Mouse (Mus musculus) left cerebral cortex, adult 18-20 months (tissue): ENCODE data around the gene Bst1. TPM values are rescaled to one million over a fixed set of nuclear protein-coding genes. Genes with fewer than 3 reads are reported as not detected.

Experiments used
- DNase-seq, 2 experiments: peaks; one replicate each; pipeline ENCODE4 v3.0.0; 2021 to 2022; ENCODE audit warnings: low spot score in 2 of 2, mixed read lengths in 1 of 2
- long read RNA-seq, 2 experiments: library from polyadenylated mRNA; stranded (forward); transcript quantifications; one replicate each; pipeline ENCODE4 v2.0.0; 2021
- total RNA-seq, 2 experiments: library from RNA; stranded (reverse); gene quantifications; 2 replicates each; pipeline ENCODE4 v1.2.3; 2021

Bst1 gene
- total RNA-seq, result not detected
- long read RNA-seq, experiment 1, result 0 reads
- long read RNA-seq, experiment 2, result 0 reads

DNA sequence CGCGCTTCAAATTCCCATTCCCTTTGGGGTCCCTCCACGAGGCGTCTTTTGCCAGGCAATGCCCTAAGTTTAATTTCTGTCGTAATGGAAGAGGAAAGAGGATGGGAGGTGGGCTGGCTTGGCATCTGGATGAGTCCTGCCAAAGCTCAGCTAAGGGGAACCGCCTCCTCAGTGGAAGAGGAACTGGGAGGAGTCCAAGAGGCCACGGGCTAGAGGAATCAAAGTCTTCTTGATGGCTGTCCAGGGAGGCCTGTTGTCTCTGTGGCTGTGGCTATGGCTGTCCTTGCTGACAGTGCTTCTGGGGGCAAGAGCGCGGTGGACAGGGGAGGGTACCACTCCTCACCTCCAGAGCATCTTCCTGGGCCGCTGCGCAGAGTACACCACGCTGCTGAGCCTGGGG lies at the start of gene Bst1:
Bst1 (plus strand) TSS at position 191 of the 400 bp plus-strand sequence.
- no peak for DNase-seq

DNA sequence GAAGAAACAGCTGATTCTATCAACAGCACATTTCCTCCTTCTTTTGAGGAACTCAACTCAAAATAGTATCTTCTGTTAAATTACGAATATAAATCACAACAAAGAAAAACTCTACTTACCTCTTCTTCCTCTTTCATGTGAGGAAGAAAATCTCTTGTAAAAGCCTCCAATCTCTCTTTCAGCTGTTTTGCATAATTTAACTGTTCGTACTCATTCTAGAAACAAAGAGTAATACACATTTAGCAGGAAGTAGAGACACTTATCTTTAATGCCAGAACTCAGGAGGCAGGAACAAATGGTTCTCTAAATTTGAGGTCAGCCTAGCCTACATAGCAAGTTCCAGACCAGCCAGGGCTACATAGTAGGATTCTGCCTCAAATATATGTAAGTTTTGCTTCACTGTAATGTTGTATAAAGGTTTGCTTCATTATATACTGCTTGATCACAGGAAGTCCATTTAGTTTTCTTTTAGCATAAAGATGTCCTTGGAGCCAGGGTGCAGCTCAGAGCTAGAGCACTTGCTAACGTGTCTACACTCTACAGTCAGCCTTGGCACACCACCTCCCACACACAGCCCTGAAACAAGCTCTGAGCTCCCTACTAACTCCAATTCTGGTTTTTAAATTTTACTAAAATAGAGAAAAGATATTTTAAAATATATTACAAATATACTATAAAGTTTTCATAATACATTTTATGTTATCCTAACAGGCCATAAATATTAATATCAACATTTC lies 47.9 kb upstream of the Bst1 start:
- peak in 1 of 2 experiments; percentile 30 for DNase-seq

DNA sequence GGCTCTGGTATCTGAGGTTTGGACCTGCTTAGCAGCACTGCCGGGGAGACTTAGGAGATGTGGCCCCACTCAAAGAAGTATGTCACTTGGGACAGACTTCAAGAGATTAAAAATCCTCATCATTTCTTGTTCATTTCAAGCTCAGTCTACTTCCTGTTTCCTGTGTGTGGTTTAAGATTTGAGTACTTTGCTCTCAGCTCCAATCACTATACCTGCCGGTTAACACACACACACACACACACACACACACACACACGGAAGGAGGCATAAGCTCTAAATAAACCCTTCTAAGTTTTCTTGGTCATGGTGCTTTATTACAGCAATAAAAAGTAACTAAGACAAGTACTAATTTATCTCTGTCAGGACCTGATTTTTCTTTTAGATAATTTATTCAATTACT lies 47.1 kb upstream of the Bst1 start:
- no peak for DNase-seq

DNA sequence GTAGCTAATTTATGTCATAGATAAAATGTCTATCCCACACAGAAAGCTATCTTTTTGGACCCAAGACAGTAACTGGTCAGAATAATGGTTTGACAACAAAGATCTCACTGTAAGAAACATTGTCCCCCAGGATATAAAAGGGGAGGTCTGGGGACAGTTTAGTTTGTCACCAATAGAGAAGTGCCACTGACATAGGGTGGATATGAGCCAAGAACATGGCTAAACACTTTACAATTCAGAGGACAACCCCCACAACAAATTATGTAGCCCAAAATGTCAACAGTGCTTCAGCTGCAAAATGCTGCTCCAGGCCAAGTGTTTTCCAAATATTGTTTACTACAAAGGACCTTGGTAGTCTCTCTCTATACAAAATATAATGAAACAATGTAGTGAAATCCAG lies 42.3 kb upstream of the Bst1 start:
- no peak for DNase-seq

DNA sequence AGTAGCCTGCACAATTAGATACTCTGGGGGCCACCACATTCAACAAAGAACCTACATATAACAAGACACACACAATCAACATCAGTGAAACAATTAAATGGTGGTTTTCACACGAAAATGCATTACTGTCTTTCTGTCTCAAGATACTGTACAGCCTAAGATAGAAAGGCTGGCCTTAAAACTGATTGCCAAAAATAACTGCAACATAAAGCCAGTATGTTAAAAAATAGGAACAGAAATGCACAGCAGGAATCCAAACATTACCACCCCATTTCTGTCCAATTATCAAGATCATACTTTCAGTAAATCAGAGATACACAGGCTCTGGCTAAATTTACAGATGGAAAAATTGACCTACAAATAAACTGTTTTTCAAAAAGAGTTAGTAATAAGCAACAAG lies 41.7 kb upstream of the Bst1 start:
- DNase-seq, result no peak

DNA sequence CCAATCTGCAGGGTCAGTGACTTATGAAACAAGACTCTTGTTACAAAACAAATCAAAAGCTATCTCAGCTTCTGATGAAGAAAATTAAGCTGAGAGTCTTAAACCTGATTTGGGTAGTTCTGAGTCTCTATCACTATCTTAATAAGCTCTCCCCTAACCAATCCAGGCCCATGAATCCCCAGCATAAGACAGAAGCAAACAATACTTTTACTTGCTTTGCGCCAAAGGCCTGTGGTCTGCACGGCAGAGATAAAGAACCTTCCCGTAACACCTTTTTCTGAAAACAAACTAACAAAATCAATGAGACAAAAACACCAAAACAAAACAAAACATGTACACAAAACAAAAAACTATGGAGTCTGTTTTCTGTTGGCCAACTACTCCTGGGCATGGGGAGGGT lies 40.1 kb upstream of the Bst1 start:
- no peak for DNase-seq

DNA sequence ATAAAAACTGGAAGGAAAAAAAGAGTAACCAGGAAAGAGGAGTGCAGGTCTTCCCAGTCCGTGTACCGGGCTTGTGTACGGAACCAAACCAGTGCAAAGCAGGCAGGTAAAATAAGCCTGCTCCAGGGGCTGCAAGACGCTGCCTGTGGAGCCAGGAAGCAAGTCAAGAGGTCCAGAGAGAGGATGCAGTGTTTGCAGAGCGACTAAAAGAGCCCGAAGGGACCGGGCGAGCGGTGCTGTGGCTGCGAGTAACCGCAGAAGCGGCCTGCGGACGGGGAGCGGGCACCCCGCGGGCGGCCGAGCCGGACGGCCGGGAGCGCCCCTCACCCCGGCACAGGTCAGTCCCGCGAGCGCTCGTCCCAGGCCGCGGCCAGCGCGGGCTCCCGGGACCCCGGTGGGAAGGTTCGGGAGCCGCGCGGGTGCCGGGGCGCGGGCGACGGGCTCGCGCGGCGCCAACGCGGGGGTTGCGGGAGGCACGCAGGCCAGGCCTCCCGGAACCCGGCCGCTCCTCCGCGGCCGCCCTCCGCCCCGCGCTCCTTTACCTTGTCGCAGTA lies 37.2 kb upstream of the Bst1 start:
- peak in 1 of 2 experiments; percentile 23 for DNase-seq

DNA sequence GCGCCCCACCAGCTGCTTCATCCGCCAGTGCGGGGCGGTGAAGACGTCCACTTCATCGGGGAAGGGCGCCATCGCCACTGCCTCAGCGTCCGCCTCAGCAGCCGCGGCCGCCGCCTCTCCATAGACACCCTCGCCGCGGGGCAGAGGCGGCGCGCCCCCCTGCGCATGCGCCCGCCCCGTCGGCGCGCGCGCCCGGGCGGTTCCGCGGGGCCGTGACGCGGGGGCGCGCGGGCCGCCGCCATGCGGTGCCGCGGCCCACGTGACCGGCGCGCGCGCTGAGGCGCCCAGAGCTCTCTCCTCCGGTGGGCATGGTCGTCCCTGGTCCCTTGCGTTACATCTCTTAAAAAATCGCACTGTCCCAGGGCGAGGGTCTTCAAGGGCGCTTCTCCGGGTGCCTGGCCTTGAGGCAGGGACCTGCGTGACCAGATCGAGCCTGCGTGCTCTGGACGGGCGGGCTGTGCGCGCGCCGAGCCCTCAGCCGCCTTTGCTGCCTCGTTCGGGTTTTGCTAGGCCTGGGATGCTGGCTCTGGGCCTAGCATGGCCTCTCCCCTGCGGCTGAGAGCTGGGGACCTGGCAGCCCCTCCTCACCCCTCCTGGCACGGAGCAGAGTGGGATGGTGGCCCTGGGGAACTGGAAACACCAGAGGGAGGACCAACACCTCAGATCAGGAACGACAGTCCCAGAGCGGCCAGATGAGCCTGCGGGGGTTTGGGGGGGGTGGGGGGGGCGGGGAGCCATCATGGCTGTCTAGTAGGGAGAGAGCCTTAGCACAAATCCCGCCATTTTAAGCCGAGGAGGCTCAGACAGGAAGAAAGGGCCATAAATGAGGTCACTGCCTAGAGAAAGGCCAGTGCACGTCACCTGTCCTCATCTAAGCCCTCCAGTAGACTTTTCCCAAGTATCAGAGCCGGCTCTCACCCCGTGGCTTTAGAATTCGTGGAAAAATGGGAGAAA lies 36.4 kb upstream of the Bst1 start:
- peak; percentile 72 to 85 for DNase-seq

DNA sequence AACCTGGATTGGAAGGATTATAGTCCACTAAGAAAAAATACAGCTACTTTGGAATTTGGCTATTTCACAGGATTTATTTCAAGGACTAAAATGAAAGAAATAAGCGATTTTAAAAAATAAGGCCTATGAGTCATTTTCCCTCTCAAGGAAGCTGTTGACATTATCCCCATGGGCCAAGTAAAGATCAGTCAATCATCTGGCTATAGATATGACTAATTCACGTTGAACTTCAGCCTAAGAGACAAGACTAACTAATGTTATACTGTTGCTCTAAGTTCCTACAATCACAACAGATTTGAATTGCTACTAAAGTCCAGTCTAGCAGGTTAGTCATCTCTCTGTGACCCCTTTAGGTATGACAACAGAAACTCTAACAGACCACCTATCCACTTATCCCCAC lies 34.7 kb upstream of the Bst1 start:
- DNase-seq, result no peak

DNA sequence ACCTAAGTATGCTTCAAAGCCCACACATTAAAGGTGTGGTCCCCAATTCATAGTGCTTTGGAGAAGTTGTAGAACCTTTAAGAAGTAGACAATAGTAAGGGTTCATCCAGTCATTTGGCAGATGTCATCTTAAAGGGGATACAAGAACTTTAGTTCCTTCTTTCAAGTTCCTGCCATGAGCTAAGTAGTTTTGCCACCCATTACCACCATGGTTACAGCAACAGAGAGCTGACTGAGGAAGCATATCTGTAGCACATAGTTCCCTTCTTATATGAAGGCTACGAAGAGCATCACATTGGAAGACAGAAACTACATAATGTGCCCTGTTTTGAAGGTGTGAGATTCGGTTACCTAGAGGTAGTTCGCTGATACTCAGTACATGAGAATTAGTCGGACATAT lies 32.1 kb upstream of the Bst1 start:
- no peak for DNase-seq

DNA sequence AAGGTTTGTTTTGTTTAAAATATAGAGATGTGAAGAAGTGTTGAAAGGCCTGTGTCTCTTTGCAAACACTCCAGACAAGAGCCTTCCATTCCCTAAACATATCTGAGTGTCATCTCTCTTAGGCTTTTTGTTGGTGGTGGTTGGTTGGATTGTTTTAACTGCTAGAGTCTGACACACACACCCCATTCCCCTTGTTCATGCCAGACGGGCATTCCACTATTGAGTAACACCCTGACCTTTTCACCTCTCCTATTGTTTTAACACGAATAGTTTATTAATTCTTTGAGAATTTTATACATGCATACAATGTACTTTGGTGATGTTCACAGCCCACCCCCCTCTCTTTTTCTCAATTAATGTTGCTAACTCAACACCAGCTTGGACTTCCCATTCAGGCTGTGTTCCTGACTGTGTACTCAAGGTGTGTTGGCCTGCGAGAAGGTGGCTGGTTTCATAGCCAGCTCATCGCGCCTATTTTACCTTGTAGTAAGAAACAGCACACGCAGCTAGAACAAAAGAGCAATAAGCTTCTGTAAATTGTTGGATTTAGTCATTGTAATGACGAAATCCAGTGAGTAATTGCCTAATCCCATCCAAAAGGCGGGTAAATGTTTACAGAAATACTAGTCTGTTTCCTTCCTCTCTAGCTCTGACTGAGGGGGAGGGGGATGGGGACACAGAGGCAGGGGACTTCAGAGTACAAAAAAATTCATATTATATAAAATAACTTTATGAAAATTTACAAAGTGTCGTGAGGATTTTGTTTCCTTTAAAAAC lies 30.5 kb upstream of the Bst1 start:
- DNase-seq, result no peak

DNA sequence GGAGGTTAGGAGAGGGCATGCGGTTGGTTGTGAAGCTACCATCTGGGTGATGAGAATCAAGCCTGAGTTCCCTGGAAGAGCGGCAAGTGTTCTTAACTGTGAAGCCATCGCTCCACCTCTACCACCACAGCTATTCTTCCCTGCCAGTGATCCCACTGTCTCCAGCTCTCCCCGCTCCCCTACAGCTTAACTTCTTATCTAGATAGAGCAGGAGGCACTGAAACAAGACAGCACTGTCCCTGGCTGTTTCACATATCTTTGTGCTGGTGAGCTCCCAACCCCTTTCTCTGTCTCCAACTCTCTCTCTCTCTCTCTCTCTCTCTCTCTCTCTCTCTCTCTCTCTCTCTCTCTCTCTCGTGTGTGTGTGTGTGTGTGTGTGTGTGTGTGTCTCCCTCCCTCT lies 26.3 kb upstream of the Bst1 start:
- DNase-seq, result no peak

DNA sequence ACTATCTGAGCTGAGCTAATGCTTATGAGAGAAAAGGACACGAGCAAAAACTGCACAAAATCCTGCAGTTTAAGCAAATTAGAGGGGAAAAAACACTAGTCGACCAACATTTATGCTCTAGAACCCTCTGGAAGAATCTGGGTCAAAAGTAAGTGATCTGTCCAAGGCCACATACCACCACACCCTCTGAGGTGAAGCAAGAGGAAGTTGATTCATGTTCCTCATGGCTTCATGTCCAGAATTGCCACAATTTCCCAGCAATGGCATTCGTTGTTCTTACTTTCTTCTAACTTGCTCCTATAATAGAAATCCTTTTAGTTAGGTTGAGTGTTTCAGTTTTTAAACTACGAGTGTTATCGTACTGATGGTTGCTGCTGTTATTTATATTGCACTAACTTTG lies 19.2 kb upstream of the Bst1 start:
- no peak for DNase-seq

DNA sequence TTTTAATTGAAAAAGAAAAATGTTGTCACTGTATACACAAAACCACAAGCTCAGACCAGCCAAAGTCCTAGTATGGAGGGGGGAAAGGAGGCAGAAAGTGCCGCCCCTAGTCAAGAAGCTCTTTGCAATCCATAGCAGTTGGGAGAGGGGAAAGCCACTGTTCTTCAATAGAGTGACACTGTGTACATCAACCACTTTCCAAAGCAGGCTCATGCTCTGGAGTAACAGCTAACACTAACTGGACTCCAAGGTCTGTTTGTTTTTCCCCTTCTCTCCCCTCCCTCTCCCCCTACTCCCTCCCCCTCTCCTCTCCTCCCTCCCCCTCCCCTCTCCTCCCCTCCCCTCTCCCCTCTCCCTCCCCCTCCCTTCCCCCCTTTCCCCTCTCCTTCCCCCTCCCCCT lies 18.0 kb upstream of the Bst1 start:
- no peak for DNase-seq

DNA sequence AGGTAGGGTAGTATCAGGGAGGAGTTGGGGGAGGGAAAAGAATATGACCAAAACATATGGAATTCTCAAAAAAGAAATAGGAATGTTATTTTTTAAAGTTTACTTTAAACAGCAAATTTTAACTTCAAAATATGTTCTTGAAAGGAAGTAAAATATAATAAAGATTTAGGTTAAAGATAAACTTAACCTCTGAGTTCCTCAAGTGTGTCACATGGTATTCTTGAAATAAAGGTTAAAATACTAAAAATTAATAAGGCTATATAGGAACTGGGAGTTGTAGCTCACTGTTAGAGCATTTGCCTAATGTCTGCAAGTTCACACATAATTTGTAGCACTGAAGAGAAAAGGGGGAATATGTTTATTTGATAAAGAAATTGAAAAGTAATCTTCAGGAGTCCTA lies 17.4 kb upstream of the Bst1 start:
- no peak for DNase-seq

DNA sequence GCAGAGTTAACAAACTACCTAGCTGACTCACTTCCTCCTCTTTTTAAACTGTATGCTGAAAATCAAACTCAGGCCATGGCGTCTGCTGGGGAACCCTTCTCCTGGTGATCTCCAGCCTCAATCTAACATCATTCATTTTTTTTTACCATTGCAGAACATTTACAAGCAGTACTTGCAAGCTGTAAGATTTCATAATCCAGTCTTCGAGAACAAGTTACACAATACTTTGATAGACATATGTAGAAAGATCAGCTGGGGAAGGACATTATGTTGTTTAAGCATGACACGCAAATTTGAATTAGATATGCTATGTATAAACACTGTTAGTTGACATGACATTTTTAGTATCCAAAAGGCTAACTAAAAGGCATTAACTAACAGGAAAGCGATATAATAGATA lies 16.9 kb upstream of the Bst1 start:
- no peak for DNase-seq

DNA sequence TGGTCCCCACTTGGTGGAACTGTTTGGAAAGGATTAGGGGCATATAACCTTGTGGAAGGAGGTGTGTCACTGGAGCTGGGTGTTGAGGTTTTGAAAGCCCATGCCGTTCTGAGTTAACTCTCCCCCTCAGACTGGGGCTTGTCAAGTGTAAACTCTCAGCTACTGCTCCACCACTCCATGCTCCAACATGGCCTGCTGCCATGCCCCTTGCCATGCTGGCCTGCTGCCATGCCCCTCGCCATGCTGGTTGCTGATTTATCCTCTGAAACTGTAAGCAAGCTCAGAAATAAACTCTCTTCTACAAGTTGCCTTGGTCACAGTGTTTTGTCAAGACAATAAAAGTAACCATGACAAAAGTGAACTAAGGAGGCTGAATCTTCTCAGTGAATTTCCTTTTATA lies 13.3 kb upstream of the Bst1 start:
- DNase-seq, result no peak

DNA sequence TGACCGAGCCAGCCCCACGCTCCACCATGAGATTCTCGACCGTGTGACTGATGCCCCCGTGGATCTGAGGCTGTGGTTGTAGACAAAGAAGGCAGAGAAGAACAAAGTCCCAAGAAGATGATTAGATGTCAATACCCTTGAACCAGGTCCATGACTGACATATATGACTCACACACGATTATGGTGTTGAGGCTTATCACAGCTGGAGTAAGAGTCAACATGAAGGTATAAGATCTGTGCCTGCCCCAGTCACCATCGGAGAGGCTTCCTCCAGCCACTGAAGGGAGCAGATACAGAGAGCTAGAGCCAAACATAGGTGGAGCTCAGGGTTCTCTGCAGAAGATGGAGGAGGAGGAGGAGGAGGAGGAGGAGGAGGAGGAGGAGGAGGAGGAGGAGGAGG lies 12.3 kb upstream of the Bst1 start:
- no peak for DNase-seq

DNA sequence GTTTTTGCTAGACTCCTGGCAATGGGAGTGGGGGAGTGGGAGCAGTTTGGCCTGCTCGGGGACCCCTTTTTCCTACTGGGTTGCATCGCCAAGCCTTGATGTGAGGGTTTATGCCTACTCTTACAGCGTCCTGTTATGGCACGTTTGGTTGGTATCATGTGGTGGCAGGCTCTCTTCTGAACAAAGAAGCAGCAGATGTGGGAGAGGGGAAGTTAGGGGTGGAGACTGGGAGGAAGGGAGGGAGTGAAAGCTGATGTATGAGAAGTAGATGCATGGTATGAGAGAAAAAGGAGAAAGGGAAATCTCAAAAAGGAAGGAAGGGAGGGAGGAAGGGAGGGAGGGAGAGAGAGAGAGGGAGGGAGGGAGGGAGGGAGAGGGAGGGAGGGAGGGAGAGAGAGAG lies 11.8 kb upstream of the Bst1 start:
- no peak for DNase-seq

DNA sequence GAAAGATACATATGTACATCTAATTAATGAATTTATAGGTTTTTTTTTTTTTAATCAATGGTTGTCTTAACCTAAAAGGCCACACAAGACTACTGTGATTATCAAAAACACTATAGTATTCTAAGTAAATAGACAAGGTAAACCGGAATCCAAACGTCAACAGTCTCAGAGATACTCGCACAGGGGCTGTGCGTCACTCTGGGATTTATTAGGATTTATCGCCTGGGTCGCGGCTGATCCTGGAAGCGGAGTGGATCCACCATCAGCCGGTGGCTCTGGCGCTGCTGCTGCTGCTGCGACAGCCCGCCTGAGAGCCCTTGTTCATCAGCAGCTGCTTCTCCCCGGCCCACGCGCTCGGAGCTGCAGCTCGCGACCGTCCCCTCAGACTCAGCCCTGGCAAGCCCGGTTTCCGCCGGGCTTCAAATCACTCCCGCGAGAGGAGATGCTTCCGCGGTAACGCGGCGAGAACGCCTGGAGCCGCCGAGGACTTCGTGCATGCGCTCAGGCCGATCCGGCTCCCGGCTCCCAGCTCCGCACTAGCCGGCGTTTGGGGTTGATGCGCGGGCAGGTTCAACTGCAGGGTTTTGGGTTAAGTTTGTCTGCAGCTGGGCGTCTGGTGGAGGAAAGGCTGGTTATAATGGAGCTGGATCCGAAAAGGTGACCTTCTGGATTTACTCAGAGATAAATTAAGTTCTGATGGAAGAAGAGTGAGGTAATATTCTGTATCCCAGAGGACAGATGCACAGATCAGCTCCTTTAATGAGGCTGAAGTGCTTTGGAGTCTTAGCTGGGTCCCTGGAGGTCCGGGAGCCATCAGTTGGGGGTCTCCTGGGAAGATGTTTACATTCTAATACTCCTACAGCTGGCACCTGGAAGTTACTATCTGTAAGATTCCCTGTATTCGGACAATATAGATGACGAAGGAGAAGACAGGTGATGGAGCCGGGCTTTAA lies 10.7 kb upstream of the Bst1 start:
- peak; percentile 81 to 90 for DNase-seq
